Mouse (Mus musculus) limb, embryonic 13.5 days (tissue): ENCODE results near the gene Hsd17b14. TPM values are rescaled to one million over a fixed set of nuclear protein-coding genes. Genes with fewer than 3 reads are reported as not detected.
"Not testable (repeated sequence)": the region's sequence is repeated elsewhere in the genome, so short reads cannot be mapped to it uniquely, and the experiment has no call there.

Experiments
- ATAC-seq: fragments of 200-750 bp; cut with Nextera tagmentation; 2 replicates; pipeline ENCODE4 v1.8.0; 2017; ENCODE audit warnings: low read depth, moderate number of reproducible peaks, moderate TSS enrichment; ENCODE audit not compliant: low FRiP score
- H3K27ac ChIP-seq: fragments of 300-500 bp; sonication (generic); 2 replicates; pipeline ENCODE4 v1.5.1; 2015; ENCODE audit warnings: inconsistent platforms, mild to moderate bottlenecking, moderate library complexity
- H3K27me3 ChIP-seq: fragments of 300-500 bp; sonication (generic); 2 replicates; pipeline ENCODE4 v1.6.1; 2015; ENCODE audit warnings: mild to moderate bottlenecking, inconsistent platforms
- H3K36me3 ChIP-seq: fragments of 300-500 bp; sonication (generic); 2 replicates; pipeline ENCODE4 v1.6.1; 2015; ENCODE audit warnings: inconsistent platforms, mild to moderate bottlenecking, moderate library complexity
- H3K4me1 ChIP-seq: fragments of 300-500 bp; sonication (generic); 2 replicates; pipeline ENCODE4 v1.6.1; 2015; ENCODE audit warnings: inconsistent platforms
- H3K4me2 ChIP-seq: fragments of 300-500 bp; sonication (generic); replicated peaks from 2 replicates; pipeline ENCODE4 v1.6.1; 2015; ENCODE audit warnings: inconsistent platforms, mild to moderate bottlenecking, moderate library complexity
- H3K4me3 ChIP-seq: fragments of 300-500 bp; sonication (generic); 2 replicates; pipeline ENCODE4 v1.5.1; 2015; ENCODE audit warnings: moderate library complexity, mild to moderate bottlenecking, inconsistent platforms
- H3K9ac ChIP-seq: fragments of 300-500 bp; sonication (generic); 2 replicates; pipeline ENCODE4 v1.6.1; 2015; ENCODE audit warnings: mild to moderate bottlenecking, inconsistent platforms
- H3K9me3 ChIP-seq: fragments of 300-500 bp; sonication (generic); 2 replicates; pipeline ENCODE4 v1.6.1; 2016; ENCODE audit warnings: inconsistent platforms
- WGBS: fragments of 180-500 bp; shearing (Covaris S2); methylation state at CpG from one replicate; pipeline ENCODE4 v1.1.7; 2015; 5-methylcytosine and 5-hydroxymethylcytosine counted together
- polyA plus RNA-seq: library from polyadenylated mRNA; unstranded; fragments of >200 nt; fragmentation: Nextera tagmentation; extraction: Ambion mirVana; gene quantifications from 2 replicates; pipeline ENCODE4 v1.2.1, GENCODE M21; 2015

Hsd17b14 gene
- 0.43 and 0.98 TPM in 2 replicates for polyA plus RNA-seq

- H3K4me1 ChIP-seq: no peaks in the 10 kb centered on the region
- H3K36me3 ChIP-seq: no peaks in the 10 kb centered on the region
- 26% methylated on average over 8 of the region's 8 CpGs for WGBS
- 0 out of 2 replicates have a peak within 1 kb of the TSS, but pooled peaks have one; percentile 2 for H3K9ac ChIP-seq
- no peaks in the 10 kb centered on the region for H3K27me3 ChIP-seq
- ATAC-seq: no peak
- H3K4me3 ChIP-seq: no peak within 1 kb of the TSS
- H3K27ac ChIP-seq: no peak within 1 kb of the TSS
- H3K4me2 ChIP-seq: no peak within 1 kb of the TSS
- H3K9me3 ChIP-seq: no peaks in the 10 kb centered on the region
These were observed at the start of gene Hsd17b14 for GRCm38 (mm10) chr7:45554744-45555143. Gene Hsd17b14 (plus strand): TSS chr7:45554893.

GRCm38 (mm10) chr7:45507583-45507982, 47.1 kb upstream of the Hsd17b14 start:
- ATAC-seq: no peak
- 89% methylated on average over 6 of the region's 6 CpGs for WGBS

GRCm38 (mm10) chr7:45508561-45508960, 46.1 kb upstream of the Hsd17b14 start:
- peaks cover 22% of the 10 kb centered on the region for H3K4me1 ChIP-seq
- no peaks in the 10 kb centered on the region for H3K27me3 ChIP-seq
- peak overlapping the region; percentile 87 for H3K9ac ChIP-seq
- H3K36me3 ChIP-seq: peaks cover 44% of the 10 kb centered on the region
- ATAC-seq: no peak
- H3K9me3 ChIP-seq: no peaks in the 10 kb centered on the region
- H3K27ac ChIP-seq: no peak overlapping the region
- peak overlapping the region; percentile 96 for H3K4me2 ChIP-seq
- 77% methylated on average over 6 of the region's 6 CpGs for WGBS
- H3K4me3 ChIP-seq: peak overlapping the region; percentile 65

More at GRCm38 (mm10) chr7:45507583-45507982, 47.1 kb upstream of the Hsd17b14 start:
- H3K4me1 ChIP-seq: peaks cover 22% of the 10 kb centered on the region
- H3K4me2 ChIP-seq: no peak overlapping the region
- H3K9ac ChIP-seq: no peak overlapping the region
- H3K27ac ChIP-seq: no peak overlapping the region
- no peaks in the 10 kb centered on the region for H3K9me3 ChIP-seq
- no peak overlapping the region for H3K4me3 ChIP-seq
- peaks cover 54% of the 10 kb centered on the region for H3K36me3 ChIP-seq
- no peaks in the 10 kb centered on the region for H3K27me3 ChIP-seq

- ATAC-seq: no peak
- Histone ChIP-seq H3K9ac (peak overlapping the region; percentile 87), H3K4me3 (peak overlapping the region; percentile 65), H3K27me3 (no peaks in the 10 kb centered on the region), H3K27ac (peak overlapping the region; percentile 86), H3K4me1 (peaks cover 22% of the 10 kb centered on the region), H3K4me2 (peak overlapping the region; percentile 96), H3K36me3 (peaks cover 36% of the 10 kb centered on the region), H3K9me3 (no peaks in the 10 kb centered on the region)
- WGBS: 28% methylated on average over 19 of the region's 19 CpGs
These were observed 45.4 kb upstream of the Hsd17b14 start for GRCm38 (mm10) chr7:45509181-45509882.

- H3K9ac ChIP-seq: peak within 1 kb of the TSS; percentile 87
- ATAC-seq: peak; percentile 91
- H3K9me3 ChIP-seq: no peaks in the 10 kb centered on the region
- 1% methylated on average over 44 of the region's 44 CpGs for WGBS
- H3K27me3 ChIP-seq: no peaks in the 10 kb centered on the region
- peak within 1 kb of the TSS; percentile 86 for H3K27ac ChIP-seq
- peaks cover 23% of the 10 kb centered on the region for H3K4me1 ChIP-seq
- peaks cover 28% of the 10 kb centered on the region for H3K36me3 ChIP-seq
- H3K4me2 ChIP-seq: peak within 1 kb of the TSS; percentile 96
- H3K4me3 ChIP-seq: peak within 1 kb of the TSS; percentile 65
These were observed 44.5 kb upstream of the Hsd17b14 start, which contains the start of gene Nucb1 for GRCm38 (mm10) chr7:45509912-45510787. Gene Nucb1 (minus strand): TSS chr7:45510406.

- ATAC-seq: no peak
- Histone ChIP-seq H3K4me1 (peaks cover 13% of the 10 kb centered on the region), H3K4me3 (no peak overlapping the region), H3K36me3 (no peaks in the 10 kb centered on the region), H3K27ac (no peak overlapping the region), H3K9me3 (no peaks in the 10 kb centered on the region), H3K27me3 (no peaks in the 10 kb centered on the region), H3K4me2 (no peak overlapping the region), H3K9ac (no peak overlapping the region)
- WGBS: 76% methylated on average over 7 of the region's 7 CpGs
These were observed 40.3 kb upstream of the Hsd17b14 start for GRCm38 (mm10) chr7:45514411-45514810.

GRCm38 (mm10) chr7:45515436-45515835, 39.3 kb upstream of the Hsd17b14 start:
- 21% methylated on average over 16 of the region's 16 CpGs for WGBS
- Histone ChIP-seq H3K9ac (0 out of 2 replicates have a peak overlapping the region, but pooled peaks have one; percentile 39), H3K4me2 (peak overlapping the region; percentile 35), H3K4me3 (no peak overlapping the region), H3K4me1 (peaks cover 14% of the 10 kb centered on the region), H3K27me3 (no peaks in the 10 kb centered on the region), H3K9me3 (no peaks in the 10 kb centered on the region), H3K27ac (no peak overlapping the region), H3K36me3 (no peaks in the 10 kb centered on the region)
- ATAC-seq: peak; percentile 22; the same call in 1 of the 2 replicates

GRCm38 (mm10) chr7:45516846-45517245, 37.8 kb upstream of the Hsd17b14 start:
- not testable (repeated sequence) for ATAC-seq, H3K36me3 ChIP-seq, H3K4me3 ChIP-seq, H3K9me3 ChIP-seq, H3K9ac ChIP-seq, H3K27ac ChIP-seq, H3K27me3 ChIP-seq, H3K4me2 ChIP-seq
- H3K4me1 ChIP-seq: peaks cover 18% of the 10 kb centered on the region
- WGBS: 72% methylated on average over 5 of the region's 5 CpGs

- H3K9me3 ChIP-seq: no peaks in the 10 kb centered on the region
- H3K27me3 ChIP-seq: no peaks in the 10 kb centered on the region
- no peak for ATAC-seq
- 90% methylated on average over 16 of the region's 16 CpGs for WGBS
- H3K4me2 ChIP-seq: no peak overlapping the region
- H3K4me1 ChIP-seq: peaks cover 33% of the 10 kb centered on the region
- H3K36me3 ChIP-seq: peaks cover 8% of the 10 kb centered on the region
- no peak overlapping the region for H3K4me3 ChIP-seq
- no peak overlapping the region for H3K9ac ChIP-seq
- H3K27ac ChIP-seq: no peak overlapping the region
These were observed 36.1 kb upstream of the Hsd17b14 start for GRCm38 (mm10) chr7:45518618-45519017.

GRCm38 (mm10) chr7:45519345-45520120, 35.2 kb upstream of the Hsd17b14 start:
- 71% methylated on average over 8 of the region's 8 CpGs for WGBS
- no peak overlapping the region for H3K4me3 ChIP-seq
- no peaks in the 10 kb centered on the region for H3K9me3 ChIP-seq
- peaks cover 40% of the 10 kb centered on the region for H3K4me1 ChIP-seq
- H3K36me3 ChIP-seq: peaks cover 15% of the 10 kb centered on the region
- no peak overlapping the region for H3K27ac ChIP-seq
- no peak for ATAC-seq
- no peaks in the 10 kb centered on the region for H3K27me3 ChIP-seq
- no peak overlapping the region for H3K4me2 ChIP-seq
- no peak overlapping the region for H3K9ac ChIP-seq

- H3K27ac ChIP-seq: no peak overlapping the region
- WGBS: 94% methylated on average over 7 of the region's 7 CpGs
- H3K27me3 ChIP-seq: no peaks in the 10 kb centered on the region
- H3K4me3 ChIP-seq: no peak overlapping the region
- H3K4me2 ChIP-seq: no peak overlapping the region
- no peak overlapping the region for H3K9ac ChIP-seq
- no peak for ATAC-seq
- peaks cover 45% of the 10 kb centered on the region for H3K4me1 ChIP-seq
- H3K36me3 ChIP-seq: peaks cover 16% of the 10 kb centered on the region
- H3K9me3 ChIP-seq: no peaks in the 10 kb centered on the region
These were observed 34.1 kb upstream of the Hsd17b14 start for GRCm38 (mm10) chr7:45520605-45521004.
